Mouse (Mus musculus) stomach, postnatal 0 days (tissue): ENCODE results near the gene Gm17359.
A peak's percentile ranks its signal among the peaks of the same experiment; 100 is the strongest.

ENCODE experiments used
- CTCF ChIP-seq: IDR thresholded peaks from 2 replicates; pipeline ENCODE4 v1.5.1; 2016; ENCODE audit warnings: antibody characterized with exemption, low read depth, mild to moderate bottlenecking, moderate library complexity
- EP300 ChIP-seq: optimal IDR thresholded peaks from 2 replicates; pipeline ENCODE3; 2016; ENCODE audit warnings: antibody characterized with exemption

GRCm38 (mm10) chr3:79443850-79444249 is 107.4 kb downstream of the Gm17359 start:
- peak; percentile 9; the same call in 1 of the 2 replicates for TF ChIP-seq CTCF
- TF ChIP-seq EP300: no peak
